9 mouse cellular contexts compared by ENCODE assay signal in the genomic region with DNA sequence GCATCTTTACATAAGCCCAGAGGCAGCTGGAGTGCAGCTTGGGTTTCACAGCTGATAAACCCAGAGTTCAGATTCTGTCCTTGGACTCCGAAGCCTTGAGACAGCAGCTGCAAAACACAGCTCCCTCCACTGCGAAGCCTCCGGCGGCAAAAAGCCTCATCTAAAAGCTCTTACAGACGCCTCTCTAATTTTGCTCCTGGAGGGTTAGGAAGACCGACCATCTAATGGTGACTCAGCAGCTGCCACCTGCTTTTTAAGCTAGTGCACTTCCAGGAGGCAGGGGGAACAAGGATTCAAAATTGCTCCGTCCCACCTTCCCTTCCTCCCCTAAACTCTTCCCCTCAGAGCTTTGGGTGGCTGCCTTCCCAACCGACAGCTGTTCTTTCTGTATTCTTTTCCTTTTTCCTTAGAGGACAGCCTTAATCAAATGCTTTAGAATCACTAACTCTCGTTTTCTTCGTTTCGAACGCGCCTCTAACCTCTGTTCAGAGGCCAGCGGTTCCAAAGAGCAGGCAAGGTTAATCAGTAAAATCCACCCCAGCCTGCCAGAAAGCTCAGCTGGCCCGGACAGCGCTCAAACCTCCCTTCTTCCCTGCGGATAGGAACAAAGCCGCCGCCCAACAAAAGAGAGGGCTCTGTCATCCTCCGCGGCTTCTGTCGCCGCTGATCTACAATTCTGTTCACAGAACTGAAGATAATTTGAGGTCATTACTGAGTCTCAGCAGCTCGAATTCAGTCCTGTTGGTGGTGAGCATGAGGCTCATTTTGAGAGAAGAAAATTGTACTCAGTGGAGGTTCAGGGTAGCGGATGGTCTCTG. TPM values are rescaled to one million over a fixed set of nuclear protein-coding genes. Genes with fewer than 3 reads are reported as not detected.
A peak's percentile ranks its signal among the peaks of the same experiment; 100 is the strongest.
DNase-seq lines count a peak whose midpoint lies in the region; ATAC-seq and TF ChIP-seq lines count a peak whose summit lies in the region.
"Had no signal": no experiment of that assay in that cellular context is flagged by ENCODE, and none has a peak within 500 bp of the region (broad histone marks: within the 10 kb centered on the region; RNA-seq: fewer than 3 reads in every experiment).

No protein-coding gene starts in this region.

- 0 out of 2 replicates have a peak, but pooled peaks have one; percentile 14 for TF ChIP-seq EP300 in ES-Bruce4 (IDR thresholded peaks at IDR 0.05; ENCODE audit: insufficient read depth, low read depth, low read length)
- TF ChIP-seq EP300 in liver, postnatal 0 days (IDR thresholded peaks at IDR 0.05; ENCODE audit: low read depth): no peak

- peak overlapping the region; percentile 51 for H3K4me2 ChIP-seq in forebrain, embryonic 12.5 days
- peak overlapping the region; percentile 66 for H3K4me2 ChIP-seq in liver, postnatal 0 days (ENCODE audit: low read depth, low read length)

- WGBS in forebrain, embryonic 12.5 days: 2% methylated on average over 25 of the region's 25 CpGs
- WGBS in large intestine, adult 2 months: 6% methylated on average over 25 of the region's 25 CpGs
- 6% methylated on average over 25 of the region's 25 CpGs for WGBS in liver, postnatal 0 days (ENCODE audit: insufficient replicate concordance)

- peak; percentile 4 for DNase-seq in c-Kit-positive CD71-negative TER-119-negative erythroid progenitor cells, embryonic 14.5 days (ENCODE audit: low read depth)
- peak; percentile 52 to 58 for DNase-seq in heart, postnatal 14 days
- peak; percentile 7 for DNase-seq in large intestine, adult 2 months (ENCODE audit: low read depth, low spot score)
- peak; percentile 64 for DNase-seq in liver, postnatal 0 days
- DNase-seq in retina, adult 2 months (ENCODE audit: low read depth, low spot score): peak; percentile 20

- H3K4me3 ChIP-seq in ES-Bruce4 (ENCODE audit: low read depth, low read length): no peak overlapping the region; the same call in 1 of the 2 replicates
- H3K4me3 ChIP-seq in forebrain, embryonic 12.5 days (replicated peaks): peak overlapping the region; percentile 16
- H3K4me3 ChIP-seq in liver, postnatal 0 days (ENCODE audit: low read depth, low read length): peak overlapping the region; percentile 30

- TF ChIP-seq CTCF in ES-Bruce4 (IDR thresholded peaks at IDR 0.05; ENCODE audit: low read depth, low read length): no peak
- TF ChIP-seq CTCF in liver, postnatal 0 days (IDR thresholded peaks at IDR 0.05; ENCODE audit: low read depth): no peak

- H3K27me3 ChIP-seq in ES-Bruce4 (ENCODE audit: control insufficient read depth, insufficient read depth, low read length, poor library complexity, severe bottlenecking): no peaks in the 10 kb centered on the region
- no peaks in the 10 kb centered on the region for H3K27me3 ChIP-seq in forebrain, embryonic 12.5 days
- H3K27me3 ChIP-seq in liver, postnatal 0 days (ENCODE audit: insufficient read depth, low read length): no peaks in the 10 kb centered on the region

- H3K27ac ChIP-seq in ES-Bruce4 (ENCODE audit: insufficient read depth, low read length): no peak overlapping the region
- peak overlapping the region; percentile 95 for H3K27ac ChIP-seq in forebrain, embryonic 12.5 days
- H3K27ac ChIP-seq in liver, postnatal 0 days (ENCODE audit: low read depth): peak overlapping the region; percentile 94

- no peak for TF ChIP-seq POLR2A in ES-Bruce4 (IDR thresholded peaks at IDR 0.05; ENCODE audit: insufficient read depth, low read length)

- H3K4me1 ChIP-seq in ES-Bruce4 (ENCODE audit: control insufficient read depth, insufficient read depth, low read length): no peaks in the 10 kb centered on the region
- H3K4me1 ChIP-seq in forebrain, embryonic 12.5 days: peaks cover 45% of the 10 kb centered on the region
- no peaks in the 10 kb centered on the region; the same call in 1 of the 2 replicates for H3K4me1 ChIP-seq in liver, postnatal 0 days (ENCODE audit: insufficient read depth)

- H3K9me3 ChIP-seq in ES-Bruce4 (replicated peaks; ENCODE audit: control insufficient read depth, insufficient read depth, low read length, poor library complexity, severe bottlenecking): 0 out of 2 replicates have a peak, but pooled peaks cover 2% of the 10 kb centered on the region
- no peaks in the 10 kb centered on the region for H3K9me3 ChIP-seq in forebrain, embryonic 12.5 days
- H3K9me3 ChIP-seq in liver, postnatal 0 days (ENCODE audit: low read length): no peaks in the 10 kb centered on the region
- H3K9me3 ChIP-seq: G1E had no signal

- intact Hi-C loops in heart, postnatal 14 days (cut with DNase I): no loop called here

- peak; percentile 88 for ATAC-seq in forebrain, embryonic 12.5 days (ENCODE audit: low FRiP score)
- peak; percentile 75 for ATAC-seq in liver, postnatal 0 days
- ATAC-seq in inflammation-experienced regulatory T-cells, adult 6 months: no peak

- no peaks in the 10 kb centered on the region for H3K36me3 ChIP-seq in ES-Bruce4 (ENCODE audit: control insufficient read depth, insufficient read depth, low read length, poor library complexity, severe bottlenecking)
- no peaks in the 10 kb centered on the region for H3K36me3 ChIP-seq in forebrain, embryonic 12.5 days (replicated peaks)
- H3K36me3 ChIP-seq in liver, postnatal 0 days (replicated peaks; ENCODE audit: insufficient read depth, low read length): no peaks in the 10 kb centered on the region; the same call in 1 of the 2 replicates
- H3K36me3 ChIP-seq: G1E had no signal

- no peak overlapping the region; the same call in 1 of the 2 replicates for H3K9ac ChIP-seq in ES-Bruce4 (ENCODE audit: low read depth, poor library complexity, severe bottlenecking)
- H3K9ac ChIP-seq in forebrain, embryonic 12.5 days: peak overlapping the region; percentile 54; the same call in 1 of the 2 replicates
- H3K9ac ChIP-seq in liver, postnatal 0 days (replicated peaks): peak overlapping the region; percentile 57

RNA-seq across cellular contexts. Expression of a gene that starts 4.5 kb away (rescaled TPM):
- not detected in 2 replicates for polyA plus RNA-seq in ES-Bruce4 (2011; ENCODE audit: insufficient read depth, insufficient read length, low read depth, missing spikeins)
- 0.23 and 0.45 TPM in 2 replicates for polyA plus RNA-seq in forebrain, embryonic 12.5 days (2016; fragmentation: Nextera tagmentation; extraction: Ambion mirVana)
- under 1 TPM in 1 of 2 experiments, not detected in 1; 0.12 TPM for total RNA-seq in heart, postnatal 14 days (2021)
- not detected in 2 replicates for polyA plus RNA-seq in large intestine, adult 2 months (2012; rRNA removed)
- polyA plus RNA-seq in liver, postnatal 0 days (2015; fragmentation: Nextera tagmentation; extraction: Ambion mirVana): 131 and 153 TPM in 2 replicates
- polyA plus RNA-seq in inflammation-experienced regulatory T-cells, adult 6 months (2017; shearing (Covaris generic)): not detected
- total RNA-seq: G1E had no signal
- polyA plus RNA-seq: G1E had no signal

RNA-seq across cellular contexts. Expression of a gene that starts 44.7 kb away (rescaled TPM):
- polyA plus RNA-seq in ES-Bruce4 (2011; ENCODE audit: insufficient read depth, insufficient read length, low read depth, missing spikeins): 20.4 and 21.5 TPM in 2 replicates
- polyA plus RNA-seq in forebrain, embryonic 12.5 days (2016; fragmentation: Nextera tagmentation; extraction: Ambion mirVana): 34.5 and 35.1 TPM in 2 replicates
- 1 to 10 TPM; 7.6 to 8.6 TPM for total RNA-seq in heart, postnatal 14 days (2021)
- polyA plus RNA-seq in large intestine, adult 2 months (2012; rRNA removed): 4.3 and 5.2 TPM in 2 replicates
- polyA plus RNA-seq in liver, postnatal 0 days (2015; fragmentation: Nextera tagmentation; extraction: Ambion mirVana): 14.2 and 14.9 TPM in 2 replicates
- polyA plus RNA-seq in inflammation-experienced regulatory T-cells, adult 6 months (2017; shearing (Covaris generic)): 10 to 100 TPM; 12.6 to 14.2 (median 13.2) TPM

RNA-seq across cellular contexts. Expression of a gene that starts 44.8 kb away (rescaled TPM):
- 66.4 and 68.9 TPM in 2 replicates for polyA plus RNA-seq in ES-Bruce4 (2011; ENCODE audit: insufficient read depth, insufficient read length, low read depth, missing spikeins)
- 49.3 and 52.6 TPM in 2 replicates for polyA plus RNA-seq in forebrain, embryonic 12.5 days (2016; fragmentation: Nextera tagmentation; extraction: Ambion mirVana)
- total RNA-seq in heart, postnatal 14 days (2021): 1 to 10 TPM; 6.8 to 7.5 TPM
- 3.8 and 5.9 TPM in 2 replicates for polyA plus RNA-seq in large intestine, adult 2 months (2012; rRNA removed)
- 5.8 and 5.9 TPM in 2 replicates for polyA plus RNA-seq in liver, postnatal 0 days (2015; fragmentation: Nextera tagmentation; extraction: Ambion mirVana)
- 10 to 100 TPM; 11.2 to 16.2 (median 14.4) TPM for polyA plus RNA-seq in inflammation-experienced regulatory T-cells, adult 6 months (2017; shearing (Covaris generic))

Comparison
In these comparisons a context has a peak if more than half of its experiments do, and no peak if none do; other contexts are left out.
1. DNase-seq: peak in every context shown above with its lines; median percentile 64 in liver, postnatal 0 days; 55 in heart, postnatal 14 days; 20 in retina, adult 2 months; 7 in large intestine, adult 2 months; 4 in c-Kit-positive CD71-negative TER-119-negative erythroid progenitor cells, embryonic 14.5 days.
2. RNA of a gene that starts 4.5 kb away (polyA plus RNA-seq): 131 to 153 TPM in liver, postnatal 0 days; 0.23 to 0.45 TPM in forebrain, embryonic 12.5 days, not detected in ES-Bruce4, not detected in inflammation-experienced regulatory T-cells, adult 6 months and not detected in large intestine, adult 2 months; every median in the first group is over 10 times any median in the second.